Mouse (Mus musculus) naive thymus-derived CD4-positive, alpha-beta T cell, adult 2 months (primary cell): ENCODE data around the gene Vps37b.
"Not testable (repeated sequence)": the region's sequence is repeated elsewhere in the genome, so short reads cannot be mapped to it uniquely, and the experiment has no call there.

Experiments
- DNase-seq: peaks from one replicate; pipeline ENCODE4 v3.0.0-alpha.2; 2011; ENCODE audit warnings: low read depth

Vps37b gene

DNA sequence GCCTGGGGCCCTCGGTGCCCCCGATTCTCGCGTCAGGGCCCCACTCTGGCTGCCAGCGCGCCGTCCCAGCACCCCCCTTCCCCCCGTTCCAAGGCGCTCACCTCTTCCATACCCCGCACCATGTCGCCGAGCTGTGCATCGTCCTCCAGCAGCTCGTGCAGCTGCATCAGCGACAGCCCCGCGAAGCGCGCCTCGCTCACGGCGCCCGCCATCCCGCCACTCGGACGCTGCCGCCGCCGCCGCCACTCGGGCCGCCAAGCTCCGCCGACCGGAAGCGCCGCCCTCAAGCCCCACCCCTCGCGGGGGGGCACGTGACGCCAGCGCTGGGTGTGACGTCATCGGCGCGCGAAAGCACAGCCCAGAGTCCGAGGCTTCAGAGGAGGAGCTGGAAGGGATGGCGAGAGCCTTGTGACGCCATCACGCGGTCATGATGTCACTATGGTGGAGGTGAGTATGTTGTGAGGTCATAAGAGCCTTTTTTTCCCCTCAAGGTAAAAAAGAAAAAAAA, at the start of gene Vps37b:
Gene Vps37b, minus strand, starts transcription at position 270 of the 508 bp plus-strand sequence.
- DNase-seq: peak; percentile 96

DNA sequence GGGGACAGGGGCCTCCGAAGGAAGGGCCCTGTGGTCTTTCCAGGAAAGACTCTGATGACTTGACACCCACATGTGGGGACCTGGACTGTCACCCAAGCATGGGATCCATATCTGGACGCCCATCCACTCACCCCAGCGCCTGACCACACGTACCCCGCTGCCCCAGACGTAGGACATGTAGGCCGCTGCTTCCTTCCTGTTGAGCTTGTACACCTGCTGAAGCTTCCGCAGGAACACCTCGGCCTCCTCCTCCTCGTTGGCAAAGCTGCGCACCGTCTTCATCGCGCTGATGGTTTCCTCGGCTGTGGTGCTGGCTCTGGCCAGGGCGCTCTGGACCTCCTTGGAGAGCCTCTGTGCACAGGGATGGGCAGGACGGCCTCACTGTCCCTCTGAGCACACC, 47.8 kb upstream of the Vps37b start:
- peak; percentile 70 for DNase-seq

DNA sequence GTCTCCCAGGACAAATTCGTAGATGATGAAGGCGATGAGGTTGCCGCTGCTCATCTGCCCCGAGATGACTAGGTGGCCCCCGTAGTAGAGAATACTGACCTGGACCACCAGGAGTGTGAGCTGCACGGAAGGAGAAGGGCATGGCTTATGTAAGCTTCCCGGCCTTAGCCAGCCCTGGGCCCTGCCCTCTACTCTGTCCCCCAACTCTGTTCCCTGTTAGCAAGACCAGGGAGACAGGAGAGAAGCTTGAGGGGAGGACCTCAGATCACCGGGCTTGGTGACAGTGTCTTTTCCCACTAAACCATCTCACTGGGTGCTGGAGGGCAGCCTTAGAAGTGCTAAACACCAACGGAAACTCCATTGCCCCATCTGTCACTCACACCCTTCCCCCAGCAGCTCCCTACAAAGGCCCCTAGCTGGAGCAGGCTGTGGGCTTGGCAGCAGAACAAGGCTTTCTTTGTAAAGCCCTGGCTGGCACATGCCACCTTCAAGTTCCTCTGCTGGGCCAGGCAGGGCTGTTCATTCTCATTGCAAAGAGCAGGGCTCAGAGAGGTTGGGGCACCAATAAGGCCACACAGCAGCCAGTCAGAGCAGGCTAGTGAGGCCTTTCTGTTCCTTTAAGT, 46.8 kb upstream of the Vps37b start:
- peak; percentile 86 for DNase-seq

DNA sequence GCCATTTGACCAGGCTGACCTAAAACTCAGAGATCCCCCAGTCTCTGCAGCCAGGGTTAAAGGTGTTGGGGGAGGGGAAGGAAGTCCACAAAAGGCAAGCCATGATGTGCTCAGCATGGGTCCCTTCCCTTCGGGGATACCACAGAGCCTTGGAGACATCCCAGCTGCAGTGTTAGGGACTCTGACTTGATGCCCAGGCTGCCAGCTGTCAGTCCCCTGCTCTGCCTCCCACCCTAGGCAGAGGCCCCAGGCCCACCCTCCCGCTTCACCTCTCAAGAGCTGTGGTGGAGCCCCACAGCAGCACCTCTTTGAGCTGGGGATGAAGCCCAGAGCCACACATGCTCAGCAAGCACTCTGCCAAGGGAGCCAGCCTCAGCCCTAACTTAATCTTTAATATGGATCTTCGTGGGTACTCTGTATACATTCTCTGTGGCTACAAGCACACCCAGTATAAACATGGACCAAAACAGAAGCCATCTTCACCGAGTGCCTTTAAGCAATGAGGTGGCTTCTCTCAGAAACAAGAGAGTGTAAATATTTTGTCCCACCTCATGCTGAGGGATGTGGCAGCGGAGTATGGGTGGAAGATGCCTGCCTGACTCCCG, 45.9 kb upstream of the Vps37b start:
- DNase-seq: peak; percentile 59

DNA sequence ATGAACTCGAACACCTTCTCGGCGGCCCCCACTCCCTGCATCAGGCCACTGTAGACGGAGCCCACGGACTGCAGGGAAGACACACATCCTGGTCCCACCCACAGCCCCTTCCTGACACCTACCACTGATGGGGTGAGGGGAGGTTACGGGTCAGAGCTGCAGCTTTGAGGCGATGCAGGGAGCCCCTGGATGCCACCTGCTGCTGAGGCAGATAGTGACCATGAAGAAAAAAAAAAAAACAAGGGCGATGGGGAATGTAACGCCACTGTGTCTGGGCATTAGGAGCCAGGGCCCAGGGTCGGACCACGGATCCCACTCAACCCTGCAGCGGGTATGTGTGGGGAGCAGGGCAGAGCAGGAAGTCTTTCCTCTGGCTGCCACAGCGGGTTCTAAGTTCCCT, 45.2 kb upstream of the Vps37b start:
- DNase-seq: no peak

DNA sequence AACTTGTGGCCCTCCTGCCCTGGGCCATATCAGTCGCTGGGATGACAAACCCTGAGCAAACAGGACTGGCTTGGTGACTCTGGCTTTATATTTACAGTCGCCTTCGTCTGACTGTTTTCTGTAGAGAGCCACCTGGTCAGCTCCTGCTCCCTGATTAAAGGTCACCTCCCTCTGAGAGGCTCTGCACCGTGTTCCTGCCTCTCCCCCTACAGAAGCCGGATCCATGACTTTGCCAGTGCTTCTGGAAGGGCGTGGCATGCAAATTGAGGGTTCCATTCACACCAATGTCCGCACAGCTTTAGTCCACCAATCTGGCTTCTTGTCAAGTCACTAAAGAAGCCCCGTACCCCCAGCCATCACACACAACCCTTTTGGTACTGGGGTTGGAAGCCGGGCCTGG, 44.5 kb upstream of the Vps37b start:
- no peak for DNase-seq

DNA sequence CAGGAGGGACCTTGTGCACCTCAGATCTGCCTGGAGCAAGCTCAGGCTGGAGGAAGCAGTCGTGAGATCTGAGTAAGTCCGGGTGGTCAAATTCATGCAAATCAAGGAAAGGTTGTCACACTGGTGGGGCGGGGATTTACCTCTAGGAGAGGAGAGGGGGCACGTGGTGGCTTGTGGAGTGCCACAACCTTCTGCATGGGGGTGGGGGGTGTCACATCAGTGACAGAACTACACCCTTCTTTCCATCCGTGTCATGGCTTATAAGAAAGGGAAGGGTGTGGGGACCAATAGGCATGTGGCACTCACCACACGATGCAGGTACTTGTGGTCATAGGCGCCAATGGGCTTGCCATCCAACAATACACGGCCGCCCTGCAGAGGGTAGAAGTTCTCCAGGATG, 43.6 kb upstream of the Vps37b start:
- DNase-seq: peak; percentile 70

DNA sequence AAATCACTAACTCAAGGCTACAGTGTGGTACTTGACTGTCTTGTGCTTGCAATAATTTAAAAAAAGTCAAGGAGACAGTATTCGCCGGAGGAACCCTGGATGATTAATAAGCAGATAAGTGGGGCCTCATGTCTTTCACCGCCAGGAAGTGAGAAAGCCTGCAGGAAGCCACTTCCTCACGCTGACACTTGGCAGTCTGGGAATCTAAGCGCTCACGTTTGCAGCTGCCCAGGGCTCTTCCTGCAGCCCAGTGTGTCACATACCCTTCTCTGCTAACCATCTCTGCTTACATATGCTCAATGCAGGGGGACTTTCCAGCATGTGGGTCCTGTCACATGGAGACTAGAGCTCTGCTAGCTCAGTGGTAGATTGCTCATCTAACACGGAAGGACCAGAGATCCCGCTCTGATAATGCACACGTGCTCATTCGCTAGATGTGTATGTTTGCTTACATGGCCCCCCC, 42.8 kb upstream of the Vps37b start:
- peak; percentile 87 for DNase-seq

DNA sequence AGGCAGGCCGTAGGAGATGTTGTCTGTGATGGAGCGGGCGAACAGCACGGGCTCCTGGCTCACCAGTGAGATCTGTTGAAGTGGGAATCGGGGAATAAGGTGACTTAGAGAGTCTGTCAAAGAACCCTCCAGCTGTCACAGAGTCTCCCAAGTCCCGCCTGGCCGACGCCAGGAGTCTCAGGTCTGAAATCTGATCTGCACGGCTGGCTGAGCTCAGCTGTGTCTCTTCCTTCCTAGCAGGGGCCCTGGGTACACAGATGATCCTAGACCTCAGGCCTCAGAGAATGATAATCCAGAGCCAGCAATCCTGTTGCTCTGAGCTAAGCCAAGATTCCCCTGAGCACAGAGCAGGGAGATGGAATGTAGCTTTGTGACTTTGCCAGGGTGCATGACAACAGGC, 41.6 kb upstream of the Vps37b start:
- no peak for DNase-seq

DNA sequence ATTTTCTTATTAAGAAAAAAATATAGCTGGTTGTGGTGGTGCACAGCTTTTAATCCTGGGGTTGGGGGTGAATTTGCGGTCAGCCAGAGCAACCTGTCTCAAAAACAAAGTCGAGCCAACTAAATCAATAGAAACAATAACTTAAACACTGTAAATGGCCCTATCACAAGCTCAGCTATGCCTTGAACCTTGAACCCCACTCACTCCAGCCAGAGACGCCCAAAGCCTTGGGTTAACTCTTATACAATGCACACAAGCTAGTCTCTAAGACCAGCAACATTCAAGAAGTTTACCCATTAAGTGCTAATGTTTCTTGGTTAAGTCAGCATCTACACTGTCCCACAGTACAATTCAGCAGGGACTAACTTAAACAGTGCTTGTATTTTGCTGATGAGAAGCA, 37.6 kb upstream of the Vps37b start:
- no peak for DNase-seq

DNA sequence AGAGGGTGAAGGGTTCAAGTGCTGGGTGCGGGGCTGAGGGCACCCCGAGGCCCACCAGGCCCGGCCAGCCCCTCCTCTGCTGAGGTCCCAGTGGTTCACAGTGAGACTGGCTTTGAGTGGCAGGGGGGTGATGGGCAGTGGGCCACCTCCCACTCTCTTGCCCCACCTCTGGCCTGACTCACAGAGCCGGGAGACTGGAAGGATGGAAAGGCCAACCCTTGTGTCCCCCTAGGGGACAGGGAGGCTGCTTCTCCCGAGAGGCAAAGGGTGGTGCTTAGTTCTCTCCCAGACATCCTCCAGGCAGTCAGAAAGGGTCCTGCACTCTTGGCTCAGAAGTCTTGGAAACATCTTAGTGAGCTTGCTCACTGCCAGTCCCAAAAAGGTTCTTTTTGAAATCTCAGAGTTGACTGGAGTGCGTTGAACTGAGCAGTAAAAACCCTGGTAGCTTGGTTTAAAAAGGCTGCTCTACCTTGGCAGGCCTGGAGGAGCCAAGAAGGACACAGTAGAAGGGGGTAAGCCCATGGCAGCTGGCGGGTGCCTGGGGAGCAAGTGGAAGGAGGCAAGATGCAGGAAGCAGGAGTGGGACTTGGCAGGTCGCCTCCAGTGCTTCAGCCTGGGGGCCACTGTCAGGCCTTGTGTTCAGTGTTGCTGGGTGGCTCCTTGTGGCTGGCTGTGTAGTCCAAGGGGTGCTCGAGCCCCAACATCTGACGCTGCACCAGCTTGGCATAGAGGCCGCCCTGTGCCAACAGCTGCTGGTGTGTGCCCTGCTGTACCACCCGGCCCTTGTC, 30.2 kb upstream of the Vps37b start:
- DNase-seq: no peak

DNA sequence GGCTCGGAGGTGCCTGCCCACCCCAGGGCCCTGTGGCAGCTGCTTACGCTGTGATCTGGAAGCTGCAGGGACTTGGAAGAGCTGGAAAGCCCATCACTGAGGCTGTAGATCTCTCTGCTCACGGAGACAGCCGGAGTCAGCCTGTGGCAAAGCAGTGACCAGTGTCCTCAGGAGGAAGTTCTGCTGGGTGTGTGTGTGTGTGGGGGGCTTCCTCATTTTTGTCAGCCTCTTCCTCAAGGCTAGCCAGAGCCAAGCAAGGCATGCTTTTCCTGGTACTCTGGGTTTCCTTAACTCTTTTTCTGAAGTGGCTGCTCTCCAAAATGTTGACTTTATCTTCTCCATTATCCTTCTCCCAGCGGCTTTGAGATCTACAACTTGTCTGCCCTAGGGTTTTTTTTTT, 27.6 kb upstream of the Vps37b start:
- no peak for DNase-seq

DNA sequence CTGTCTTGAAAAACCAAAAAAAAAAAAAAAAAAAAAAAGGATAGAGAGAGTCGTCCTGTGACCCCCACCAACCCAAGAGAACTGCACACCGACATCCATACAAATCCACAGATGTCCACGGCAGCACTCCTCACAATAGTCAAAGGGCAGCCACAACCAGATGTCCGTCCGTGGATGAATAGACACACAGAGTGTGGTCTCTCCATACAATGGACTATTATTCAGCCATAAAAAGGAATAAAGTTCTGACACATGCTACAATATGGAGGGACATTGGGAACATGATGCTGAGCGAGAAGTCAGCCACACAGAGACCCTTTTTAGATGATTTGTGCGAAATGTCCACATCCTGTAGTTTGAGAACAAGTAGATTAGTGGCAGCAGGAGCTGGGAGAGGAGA, 26.7 kb upstream of the Vps37b start:
- DNase-seq: no peak

DNA sequence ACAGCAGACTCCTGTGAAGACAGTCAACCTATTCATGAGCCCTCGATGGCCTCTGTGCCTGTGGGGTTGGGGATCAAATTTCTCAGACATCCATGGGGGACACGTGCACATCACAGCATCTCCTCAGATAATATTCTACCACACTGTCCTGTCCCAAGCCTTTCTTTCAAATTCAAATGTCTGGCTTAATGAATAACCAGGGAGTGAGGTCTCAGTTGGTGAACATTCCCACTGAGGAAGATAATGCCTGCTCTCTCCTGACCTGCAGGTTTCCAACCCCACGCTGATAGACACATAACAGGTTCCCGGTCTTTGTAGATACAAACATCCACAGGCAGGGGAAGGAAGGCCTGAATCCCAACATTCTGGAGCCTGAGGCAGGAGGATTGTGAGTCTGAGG, 24.9 kb upstream of the Vps37b start:
- no peak for DNase-seq

DNA sequence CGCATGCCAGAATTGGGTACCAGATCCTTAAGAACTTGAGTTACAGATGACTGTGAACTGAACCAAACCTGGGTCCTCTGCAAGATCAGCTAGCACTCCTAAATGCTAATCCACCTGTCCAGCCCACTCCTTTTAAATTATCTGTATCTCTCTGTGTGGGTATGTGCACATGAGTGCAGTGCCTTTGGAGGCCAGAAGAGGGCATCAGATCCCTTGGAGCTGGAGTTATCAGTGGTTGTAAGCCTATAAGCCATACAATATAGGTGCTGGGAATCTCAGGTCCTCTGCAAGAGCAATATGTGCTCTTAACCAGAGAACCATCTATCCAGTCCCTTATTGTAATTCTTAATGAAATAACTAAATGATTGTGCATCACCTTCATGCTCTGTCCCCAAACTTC, 24.1 kb upstream of the Vps37b start:
- peak; percentile 49 for DNase-seq

DNA sequence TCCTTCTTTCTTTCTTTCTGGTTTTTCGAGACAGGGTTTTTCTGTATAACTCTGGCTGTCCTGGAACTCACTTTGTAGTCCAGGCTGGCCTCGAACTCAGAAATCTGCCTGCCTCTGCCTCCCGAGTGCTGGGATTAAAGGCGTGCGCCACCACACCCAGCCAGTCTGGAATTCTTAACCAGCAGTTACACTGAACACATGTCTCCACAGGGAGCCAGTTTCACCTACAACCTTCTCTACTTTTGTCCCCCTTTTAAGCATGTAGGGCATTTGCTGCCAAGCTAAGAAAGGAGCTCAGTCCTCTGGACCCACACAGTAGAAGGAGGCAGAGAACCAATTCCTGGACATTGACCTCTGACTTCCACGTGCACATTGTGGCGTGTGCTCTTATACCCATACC, 20.6 kb upstream of the Vps37b start:
- not testable (repeated sequence) for DNase-seq

DNA sequence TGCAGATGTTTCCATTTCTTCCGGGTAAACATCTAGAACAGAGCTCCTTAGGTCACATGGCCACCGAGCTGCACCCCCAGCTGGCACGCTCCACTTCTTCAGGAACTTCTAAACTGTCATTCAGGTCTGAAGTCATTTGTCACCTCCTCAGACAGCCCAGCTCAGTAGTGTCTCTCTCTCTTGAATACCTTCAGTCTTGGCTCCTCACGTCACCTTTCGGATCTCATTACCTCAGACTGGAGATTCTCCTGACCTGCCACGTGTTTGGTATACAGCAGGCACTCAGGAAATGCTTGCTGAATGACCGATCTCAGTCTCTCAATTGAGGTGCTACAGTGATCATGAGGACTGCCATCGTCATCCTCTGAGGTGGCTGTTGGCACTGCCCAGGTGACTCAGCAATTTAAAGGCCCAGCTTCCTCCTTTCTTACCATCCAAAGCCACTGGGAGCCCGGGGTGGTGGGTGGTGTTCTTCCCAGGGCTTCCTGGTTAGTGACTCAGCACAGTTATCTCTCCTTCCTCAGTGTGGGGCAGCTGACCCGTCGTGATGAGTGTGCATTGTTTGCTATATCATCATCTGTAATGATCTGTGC, 19.9 kb upstream of the Vps37b start:
- peak; percentile 69 for DNase-seq

DNA sequence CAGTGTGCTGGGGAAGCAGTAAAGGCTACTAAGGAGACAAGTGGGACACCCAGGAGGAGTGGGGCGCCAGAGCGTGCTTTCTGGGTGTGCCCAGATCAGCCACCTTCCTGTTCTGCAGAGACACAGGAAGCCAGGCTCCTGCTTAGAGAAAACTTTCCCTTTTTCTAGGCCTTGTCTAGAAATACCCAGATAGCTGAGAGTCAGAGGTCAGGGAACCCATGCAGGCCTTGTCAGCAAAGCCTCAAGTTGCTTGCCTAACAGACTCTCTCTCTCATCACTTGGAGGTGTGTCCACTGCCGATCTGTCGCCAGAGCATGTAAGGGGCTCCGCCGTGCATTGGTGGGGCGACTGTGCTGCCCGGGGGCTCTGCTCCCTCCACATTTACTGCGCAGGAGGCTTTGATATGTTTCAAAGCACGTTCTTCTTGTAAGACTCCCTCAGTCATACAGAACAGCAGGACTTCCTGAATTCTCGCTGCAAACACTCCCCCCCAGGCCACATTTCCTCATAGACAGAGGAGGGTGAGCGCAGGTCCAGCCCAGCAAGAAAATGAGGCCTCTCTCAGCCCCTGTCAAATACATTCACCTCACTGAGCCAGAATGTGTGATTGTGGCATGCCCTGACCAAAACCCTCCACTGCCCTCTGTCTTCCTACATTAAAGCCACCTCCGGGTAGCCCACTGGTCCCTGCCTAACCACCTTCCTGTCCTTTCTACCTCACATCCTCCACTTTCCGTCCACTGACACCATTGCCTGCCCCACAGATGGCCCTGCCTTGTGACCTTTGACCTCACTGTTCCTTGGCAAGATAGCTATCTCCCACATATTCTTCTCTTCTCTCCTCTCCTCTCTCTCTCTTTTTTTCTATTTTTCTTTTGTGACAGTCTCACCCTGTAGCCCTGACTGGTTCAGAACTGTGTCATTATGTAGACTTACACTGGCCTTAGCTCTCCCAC, 18.3 kb upstream of the Vps37b start:
- DNase-seq: peak; percentile 68

DNA sequence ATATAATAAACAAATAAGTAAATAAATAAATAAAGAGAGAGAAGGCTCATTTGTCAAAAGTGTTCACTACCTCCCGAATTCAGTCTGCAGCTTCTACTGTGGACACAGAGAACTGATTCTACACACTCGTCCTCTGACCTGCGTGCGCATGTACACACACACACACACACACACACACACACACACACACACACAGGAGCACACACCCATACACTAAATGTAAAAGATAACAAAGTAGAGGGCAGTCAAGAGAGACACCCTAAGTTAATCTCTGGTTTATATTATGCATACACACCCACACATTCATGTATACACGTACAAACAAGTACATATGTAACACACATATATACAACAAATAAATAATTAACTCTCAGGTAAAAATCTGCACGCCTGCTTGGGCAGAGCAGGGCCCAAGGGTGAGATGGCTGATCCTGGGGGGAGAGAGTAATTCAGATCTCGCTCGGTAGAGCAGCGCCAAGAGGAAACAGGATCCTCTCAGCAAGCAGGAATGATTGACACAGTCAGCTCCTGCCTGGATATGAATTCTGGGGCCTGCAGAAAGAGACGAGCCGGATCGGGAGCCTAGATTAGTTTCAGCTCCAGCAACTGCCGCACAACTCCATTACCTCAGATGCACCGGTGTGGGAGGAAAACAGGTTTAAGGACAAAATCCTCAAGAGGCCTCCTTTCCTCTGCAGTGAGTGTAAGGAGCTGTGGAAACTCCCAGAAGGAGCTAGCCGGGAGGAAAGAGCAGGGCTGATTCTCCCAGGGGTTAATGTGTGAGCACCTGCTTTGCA, 17.4 kb upstream of the Vps37b start:
- DNase-seq: no peak

DNA sequence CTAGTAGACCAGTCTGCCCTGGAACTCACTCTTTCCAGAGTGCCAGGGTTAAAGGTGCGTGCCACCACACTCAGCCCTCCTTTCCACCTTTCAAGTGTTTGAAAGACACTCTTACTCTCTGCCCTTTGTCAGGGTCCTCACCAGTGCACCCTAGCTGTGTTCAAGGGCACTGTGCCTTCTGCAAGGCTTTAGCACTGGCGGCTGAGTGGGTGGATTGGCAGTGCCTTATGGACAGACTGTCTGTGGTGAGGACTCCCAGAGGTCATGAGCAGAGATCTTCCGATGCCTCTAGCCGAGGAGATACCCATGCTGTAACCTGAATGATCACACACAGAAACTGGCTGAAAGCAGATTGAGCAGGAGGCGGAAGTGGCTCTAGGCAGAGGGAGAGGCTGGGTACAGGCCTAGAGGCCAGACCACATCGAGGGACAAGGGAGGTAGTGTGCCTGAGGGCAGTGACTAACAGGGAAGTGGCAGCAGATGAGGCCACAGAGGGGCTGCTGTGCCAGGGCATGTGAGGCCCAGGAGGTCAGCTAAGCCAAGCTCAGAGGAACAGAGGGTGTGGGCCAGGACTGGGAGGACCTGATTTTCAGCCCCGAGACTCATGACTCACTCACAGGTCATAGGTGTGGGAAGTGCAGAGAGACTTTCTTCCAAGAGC, 14.8 kb upstream of the Vps37b start:
- no peak for DNase-seq
